ENCODE assay signal across 8 mouse cellular contexts in the genomic region with DNA sequence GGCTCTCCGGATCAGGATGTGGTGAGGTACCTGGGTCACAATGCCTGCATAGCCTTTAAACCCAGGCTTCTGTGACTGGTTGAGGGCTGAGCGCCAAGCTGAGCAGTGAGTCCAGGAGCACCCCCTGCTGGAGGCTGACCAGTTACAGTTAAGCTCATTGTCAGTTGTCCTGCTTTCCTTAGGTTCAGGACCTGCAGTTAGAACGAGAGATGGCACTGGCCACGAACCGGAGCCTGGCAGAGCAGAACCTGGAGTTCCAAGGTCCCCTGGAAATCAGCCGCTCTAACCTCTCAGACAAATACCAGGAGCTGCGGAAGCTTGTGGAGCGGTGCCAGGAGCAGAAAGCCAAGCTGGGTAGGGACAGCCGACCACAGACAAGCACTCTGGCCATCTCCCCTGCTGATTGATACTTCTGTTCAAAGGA. TPM values are rescaled to one million over a fixed set of nuclear protein-coding genes. Genes with fewer than 3 reads are reported as not detected.
DNase-seq lines count a peak whose midpoint lies in the region; ATAC-seq and TF ChIP-seq lines count a peak whose summit lies in the region.

No protein-coding gene starts in this region.

- H3K9me3 ChIP-seq in forebrain, postnatal 0 days (ENCODE audit: low read length): no peaks in the 10 kb centered on the region
- no peaks in the 10 kb centered on the region for H3K9me3 ChIP-seq in lung, embryonic 15.5 days

- no peak overlapping the region for H3K4me2 ChIP-seq in forebrain, postnatal 0 days (ENCODE audit: low read depth)
- H3K4me2 ChIP-seq in lung, embryonic 15.5 days: no peak overlapping the region

- H3K4me3 ChIP-seq in forebrain, postnatal 0 days (ENCODE audit: low read depth, low read length): no peak overlapping the region
- no peak overlapping the region for H3K4me3 ChIP-seq in layer of hippocampus, adult 2 months
- H3K4me3 ChIP-seq in lung, embryonic 15.5 days: no peak overlapping the region

- peaks cover 58% of the 10 kb centered on the region for H3K36me3 ChIP-seq in forebrain, postnatal 0 days (ENCODE audit: insufficient read depth)
- peaks cover 57% of the 10 kb centered on the region for H3K36me3 ChIP-seq in lung, embryonic 15.5 days

- DNase-seq in Muller cell, postnatal 12 days (ENCODE audit: inconsistent ontology term): peak; percentile 85
- DNase-seq in cerebellum, adult 8-10 months: peak; percentile 87
- peak; percentile 81 for DNase-seq in forebrain, postnatal 0 days
- DNase-seq in layer of hippocampus, adult 2 months (ENCODE audit: low spot score in 2 of 2): peak; percentile 69 to 72
- peak; percentile 84 for DNase-seq in retina, postnatal 1 day
- no peak for DNase-seq in urinary bladder, adult 2 months (ENCODE audit: low spot score)

- WGBS in forebrain, postnatal 0 days: 39% methylated on average over 9 of the region's 9 CpGs
- 75% methylated on average over 9 of the region's 9 CpGs for WGBS in lung, embryonic 15.5 days

- peaks cover 6% of the 10 kb centered on the region; the same call in 1 of the 2 replicates for H3K4me1 ChIP-seq in forebrain, postnatal 0 days (ENCODE audit: insufficient read depth)
- peaks cover 10% of the 10 kb centered on the region for H3K4me1 ChIP-seq in lung, embryonic 15.5 days

- peak overlapping the region; percentile 90 for H3K27ac ChIP-seq in forebrain, postnatal 0 days (ENCODE audit: low read depth, low read length)
- H3K27ac ChIP-seq in layer of hippocampus, adult 2 months: peak overlapping the region; percentile 91
- H3K27ac ChIP-seq in lung, embryonic 15.5 days: peak overlapping the region; percentile 44; the same call in 1 of the 2 replicates

- no peaks in the 10 kb centered on the region for H3K27me3 ChIP-seq in forebrain, postnatal 0 days (ENCODE audit: insufficient read depth, low read length)
- no peaks in the 10 kb centered on the region for H3K27me3 ChIP-seq in lung, embryonic 15.5 days

- H3K9ac ChIP-seq in forebrain, postnatal 0 days: no peak overlapping the region
- no peak overlapping the region for H3K9ac ChIP-seq in lung, embryonic 15.5 days

- peak; percentile 40 for ATAC-seq in forebrain, postnatal 0 days
- peak; percentile 84 to 90 for ATAC-seq in hematopoietic stem cell, adult 5-6 weeks (replicated peaks in 1 of 2; ENCODE audit: insufficient read depth in 1 of 2, low FRiP score in 2 of 2, low TSS enrichment in 1 of 2, low read depth in 1 of 2, poor library complexity in 2 of 2, severe bottlenecking in 2 of 2)
- no peak for ATAC-seq in lung, embryonic 15.5 days (ENCODE audit: borderline replicate concordance, extremely low read depth, low FRiP score, low TSS enrichment)

- TF ChIP-seq CTCF in forebrain, postnatal 0 days (IDR thresholded peaks at IDR 0.05; ENCODE audit: low read depth): peak; percentile 68
- peak; percentile 82 for TF ChIP-seq CTCF in layer of hippocampus, adult 2 months (conservative IDR thresholded peaks at IDR 0.05)

RNA-seq across cellular contexts. Expression of a gene that starts 21.6 kb away (rescaled TPM):
- total RNA-seq in forebrain, postnatal 0 days (2014; rRNA removed): 27.9 and 29.0 TPM in 2 replicates
- polyA plus RNA-seq in forebrain, postnatal 0 days (2015; fragmentation: Nextera tagmentation; extraction: Ambion mirVana): 34.5 TPM in 2 replicates
- 11.7 and 13.9 TPM in 2 replicates for total RNA-seq in hematopoietic stem cell, adult 5-6 weeks (2017)
- 10 to 100 TPM; 21.7 to 22.4 TPM for total RNA-seq in layer of hippocampus, adult 2 months (2021)
- 30.3 and 33.4 TPM in 2 replicates for polyA plus RNA-seq in lung, embryonic 15.5 days (2015; fragmentation: Nextera tagmentation; extraction: Ambion mirVana)
- polyA plus RNA-seq in urinary bladder, adult 2 months (2012; rRNA removed): 14.5 and 17.5 TPM in 2 replicates

RNA-seq across cellular contexts. Expression of a gene that starts 28.7 kb away (rescaled TPM):
- total RNA-seq in forebrain, postnatal 0 days (2014; rRNA removed): 0.10 TPM in 1 of 2 replicates, not detected in the other
- 0.24 and 0.52 TPM in 2 replicates for polyA plus RNA-seq in forebrain, postnatal 0 days (2015; fragmentation: Nextera tagmentation; extraction: Ambion mirVana)
- 1.1 and 4.5 TPM in 2 replicates for total RNA-seq in hematopoietic stem cell, adult 5-6 weeks (2017)
- total RNA-seq in layer of hippocampus, adult 2 months (2021): not detected
- polyA plus RNA-seq in lung, embryonic 15.5 days (2015; fragmentation: Nextera tagmentation; extraction: Ambion mirVana): 0.45 and 0.91 TPM in 2 replicates
- polyA plus RNA-seq in urinary bladder, adult 2 months (2012; rRNA removed): 0.50 and 0.65 TPM in 2 replicates

RNA-seq across cellular contexts. Expression of a gene that starts 32.2 kb away (rescaled TPM):
- total RNA-seq in forebrain, postnatal 0 days (2014; rRNA removed): not detected in 2 replicates
- not detected in 2 replicates for polyA plus RNA-seq in forebrain, postnatal 0 days (2015; fragmentation: Nextera tagmentation; extraction: Ambion mirVana)
- total RNA-seq in hematopoietic stem cell, adult 5-6 weeks (2017): not detected in 2 replicates
- total RNA-seq in layer of hippocampus, adult 2 months (2021): not detected
- polyA plus RNA-seq in lung, embryonic 15.5 days (2015; fragmentation: Nextera tagmentation; extraction: Ambion mirVana): not detected in 2 replicates
- polyA plus RNA-seq in urinary bladder, adult 2 months (2012; rRNA removed): 0.08 TPM in 1 of 2 replicates, not detected in the other
